Mouse (Mus musculus): ENCODE measurements around the gene Tmem14a.
"Not testable (repeated sequence)": the region's sequence is repeated elsewhere in the genome, so short reads cannot be mapped to it uniquely, and the experiment has no call there.

Gene Tmem14a

DNA sequence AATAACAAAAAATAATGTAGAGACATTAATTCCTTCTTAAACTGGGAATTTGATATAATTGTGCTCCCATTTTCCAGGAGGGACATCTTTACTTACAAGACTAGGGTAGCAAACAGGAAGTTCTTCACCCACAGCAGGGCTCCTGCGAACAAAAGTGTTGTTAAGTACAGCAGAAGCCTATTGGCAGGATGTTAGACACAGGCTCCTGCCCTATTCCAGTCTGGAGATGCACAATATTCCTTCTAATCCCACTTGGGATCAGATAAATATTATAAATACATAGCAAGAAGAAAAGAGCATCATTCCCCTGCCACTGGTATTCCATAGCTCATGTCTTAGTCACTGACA lies 34.9 kb downstream of the Tmem14a start:
- no peak for DNase-seq

DNA sequence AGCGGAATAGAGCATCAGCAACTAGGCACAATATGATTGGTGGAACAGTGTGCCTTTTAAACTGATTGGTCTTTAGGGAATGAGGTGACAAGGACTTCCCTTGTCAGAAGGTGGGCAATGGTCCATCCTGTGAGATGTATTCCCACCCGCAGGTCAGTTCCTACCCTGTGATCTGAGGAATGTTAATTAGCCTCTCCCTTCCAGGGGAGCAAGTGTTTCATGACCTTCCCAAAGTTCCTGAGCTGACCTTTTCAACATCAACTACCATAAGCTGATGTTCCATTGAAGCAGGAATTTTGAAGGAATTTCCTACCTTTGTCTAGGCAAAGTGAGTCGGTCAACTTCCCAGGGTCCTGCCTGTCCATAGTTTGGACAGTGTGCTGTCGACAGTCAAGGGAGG lies 35.5 kb downstream of the Tmem14a start:
- no peak for DNase-seq

DNA sequence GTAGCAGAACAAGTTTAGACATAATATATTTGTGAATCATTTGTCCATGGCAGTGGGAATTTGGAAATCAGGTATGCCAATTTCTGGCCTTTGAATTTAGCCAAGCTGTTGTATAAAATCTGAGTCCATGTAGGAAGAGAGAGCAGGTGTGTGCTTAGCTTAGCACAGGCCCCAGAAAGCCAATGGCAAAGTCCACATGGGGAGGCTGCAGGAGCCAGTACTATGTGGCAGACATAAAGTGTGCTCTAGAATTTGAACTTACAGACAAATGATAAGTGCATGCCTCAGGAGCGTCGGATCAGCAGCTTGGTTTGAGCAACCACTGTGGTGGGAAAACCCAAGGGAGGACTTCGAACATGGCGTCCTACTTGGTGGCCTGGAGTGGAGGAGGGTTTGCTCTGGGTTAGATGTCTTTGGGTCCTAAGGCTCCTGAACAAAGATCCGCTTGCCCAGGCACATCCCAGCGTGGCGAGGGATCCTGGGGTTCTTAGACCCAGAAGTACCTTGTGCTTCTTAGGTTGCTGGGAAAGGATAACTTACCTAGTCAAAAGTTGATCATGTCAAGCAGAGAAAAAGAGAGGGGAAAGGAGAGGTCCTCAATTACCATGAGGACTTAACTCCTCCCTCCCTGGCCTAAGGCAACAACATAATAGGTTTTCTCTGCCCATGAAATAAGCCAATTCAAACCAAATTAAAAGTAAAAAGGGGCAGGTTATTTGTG lies 37.4 kb downstream of the Tmem14a start:
- no peak for DNase-seq

DNA sequence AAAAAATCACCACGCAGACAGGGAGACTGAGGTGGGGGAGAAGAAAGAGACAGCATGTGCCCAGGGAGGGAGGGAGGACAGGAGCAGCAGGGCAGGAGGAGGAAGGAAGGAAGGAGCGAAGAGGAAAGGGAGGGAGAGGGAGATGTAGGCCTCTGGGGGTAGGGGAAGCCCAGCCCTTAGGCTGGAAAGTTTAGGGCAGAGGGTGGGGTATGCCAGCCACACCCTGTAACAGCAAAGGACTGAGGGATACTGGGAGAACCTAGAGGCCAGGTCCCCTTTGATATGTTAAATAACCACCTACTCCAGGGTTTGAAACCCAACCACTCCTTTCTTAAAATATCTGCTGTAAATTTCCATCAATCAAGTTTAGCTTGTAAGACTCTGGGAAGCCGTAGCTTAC lies 38.0 kb downstream of the Tmem14a start:
- no peak for DNase-seq

DNA sequence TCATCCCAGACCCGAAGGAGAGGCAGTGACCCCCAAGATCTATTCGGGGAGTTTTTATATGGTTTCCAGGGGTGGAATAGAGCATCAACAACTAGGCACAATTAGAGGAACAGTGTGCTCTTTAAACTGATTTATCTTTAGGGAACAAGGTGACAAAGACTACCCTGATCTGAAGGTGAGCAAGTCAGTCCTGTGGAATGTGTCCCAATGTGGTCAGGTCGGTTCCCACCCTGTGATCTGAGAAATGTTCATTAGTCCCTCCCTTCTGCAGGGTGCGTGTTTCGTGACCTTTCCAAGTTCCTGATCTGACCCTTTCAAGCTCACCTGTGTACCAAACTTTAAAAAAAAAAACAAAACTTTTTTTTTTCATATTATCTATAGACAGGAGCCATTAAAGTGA lies 38.5 kb downstream of the Tmem14a start:
- no peak for DNase-seq

DNA sequence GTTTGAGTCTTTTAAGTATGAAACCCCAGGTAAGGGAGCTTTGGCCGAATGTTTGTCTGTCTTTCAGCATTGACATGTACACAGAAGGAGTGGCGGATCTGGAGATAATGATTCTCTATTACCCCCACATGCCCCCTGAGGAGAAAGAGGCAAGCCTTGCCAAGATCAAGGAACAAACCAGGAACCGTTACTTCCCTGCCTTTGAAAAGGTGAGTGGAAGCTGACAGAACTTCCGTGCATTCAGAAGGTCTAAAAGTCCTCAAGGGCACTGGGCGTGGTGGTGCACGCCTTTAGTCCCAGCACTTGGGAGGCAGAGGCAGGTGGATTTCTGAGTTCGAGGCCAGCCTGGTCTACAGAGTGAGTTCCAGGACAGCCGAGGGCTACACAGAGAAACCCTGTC lies 41.6 kb downstream of the Tmem14a start:
- DNase-seq, result not testable (repeated sequence)

DNA sequence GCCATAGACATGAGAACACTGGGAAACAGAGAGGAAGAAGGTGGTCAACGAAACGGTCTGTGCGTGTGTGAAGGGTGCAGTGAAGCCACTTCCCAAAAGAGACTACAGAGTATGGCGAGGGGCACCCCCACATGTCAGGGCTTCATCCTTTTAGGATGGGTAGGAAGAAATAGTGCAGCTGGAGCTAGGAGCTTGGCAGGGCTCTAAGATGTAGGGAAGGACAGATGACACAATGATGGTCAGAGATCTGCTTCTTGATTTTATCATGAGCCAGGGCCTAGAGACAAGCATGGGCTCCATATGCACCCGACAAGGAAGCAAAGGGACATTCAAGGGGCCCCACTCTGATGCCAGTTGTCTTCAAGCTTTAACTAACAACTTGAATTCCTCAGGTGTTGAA lies 44.0 kb downstream of the Tmem14a start:
- DNase-seq, result no peak

DNA sequence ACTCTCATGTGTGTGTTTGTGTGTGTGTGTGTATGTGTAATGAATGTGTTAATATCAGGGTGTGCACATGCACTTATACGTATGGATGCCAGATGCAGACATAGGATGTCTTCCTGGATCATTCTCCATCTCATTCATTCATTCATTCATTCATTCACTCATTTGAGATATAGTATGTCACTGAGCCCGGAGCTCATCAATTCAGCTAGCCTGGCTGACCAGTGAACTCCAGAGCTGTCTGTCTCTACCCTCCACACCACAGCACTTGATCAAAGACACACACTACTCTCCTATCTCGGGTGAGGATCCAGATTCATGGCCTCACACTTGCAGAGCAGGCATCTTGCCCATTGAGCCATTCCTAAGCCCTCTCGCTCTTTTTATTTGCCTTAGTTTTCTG lies 45.6 kb downstream of the Tmem14a start:
- DNase-seq, result no peak

DNA sequence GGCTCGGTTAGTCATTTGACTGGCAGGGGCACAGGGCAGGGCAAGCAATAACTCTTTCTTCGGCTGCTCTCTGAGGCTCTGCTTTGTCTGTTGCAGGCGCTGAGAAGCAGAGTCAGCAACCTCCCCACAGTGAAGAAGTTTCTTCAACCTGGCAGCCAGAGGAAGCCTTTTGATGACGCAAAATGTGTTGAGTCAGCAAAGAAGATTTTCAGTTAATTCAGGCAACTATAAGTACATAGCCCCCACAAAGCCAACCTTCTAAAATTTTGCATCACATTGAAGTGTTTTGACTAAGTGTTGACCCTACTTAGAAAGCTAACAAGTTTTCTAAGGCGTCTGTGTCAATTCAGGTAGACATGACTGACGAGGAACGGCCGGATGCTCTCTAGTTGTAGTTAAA lies 46.4 kb downstream of the Tmem14a start:
- DNase-seq, result no peak

DNA sequence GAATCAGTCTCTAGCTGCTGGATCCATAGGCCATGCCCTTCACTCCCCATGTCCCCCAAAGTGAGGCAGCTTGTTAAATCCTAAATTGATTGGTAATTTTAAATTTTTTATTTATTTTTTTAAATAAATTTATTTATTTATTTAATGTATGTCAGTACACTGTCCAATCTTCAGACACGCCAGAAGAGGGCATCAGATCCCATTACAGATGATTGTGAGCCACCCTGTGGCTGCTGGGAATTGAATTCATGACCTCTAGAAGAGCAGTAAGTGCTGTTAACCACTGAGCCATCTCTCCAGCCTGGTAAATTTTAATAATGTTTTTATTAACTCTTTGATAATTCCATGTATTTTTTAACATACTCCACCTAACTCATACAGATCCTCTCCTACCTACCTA lies 48.4 kb downstream of the Tmem14a start:
- DNase-seq, result no peak

DNA sequence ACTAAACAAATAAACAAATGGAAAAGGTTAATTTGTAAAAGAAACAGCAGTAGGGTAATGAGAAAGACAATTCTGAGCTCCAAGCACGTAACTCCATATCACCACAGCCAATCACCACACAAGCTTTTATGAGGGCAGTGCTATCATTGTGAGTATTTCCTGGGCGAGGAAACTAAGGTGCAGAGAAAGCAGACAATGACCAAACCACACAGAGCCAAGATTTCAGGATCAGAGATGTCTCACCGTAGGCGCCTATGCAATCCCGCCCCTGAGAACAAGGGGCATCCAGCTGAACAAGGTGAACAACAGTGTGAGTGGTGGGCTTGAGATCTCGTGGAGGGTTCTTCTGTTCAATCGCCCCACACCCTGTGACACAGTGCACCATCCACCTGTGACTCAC lies 49.1 kb downstream of the Tmem14a start:
- not testable (repeated sequence) for DNase-seq

DNA sequence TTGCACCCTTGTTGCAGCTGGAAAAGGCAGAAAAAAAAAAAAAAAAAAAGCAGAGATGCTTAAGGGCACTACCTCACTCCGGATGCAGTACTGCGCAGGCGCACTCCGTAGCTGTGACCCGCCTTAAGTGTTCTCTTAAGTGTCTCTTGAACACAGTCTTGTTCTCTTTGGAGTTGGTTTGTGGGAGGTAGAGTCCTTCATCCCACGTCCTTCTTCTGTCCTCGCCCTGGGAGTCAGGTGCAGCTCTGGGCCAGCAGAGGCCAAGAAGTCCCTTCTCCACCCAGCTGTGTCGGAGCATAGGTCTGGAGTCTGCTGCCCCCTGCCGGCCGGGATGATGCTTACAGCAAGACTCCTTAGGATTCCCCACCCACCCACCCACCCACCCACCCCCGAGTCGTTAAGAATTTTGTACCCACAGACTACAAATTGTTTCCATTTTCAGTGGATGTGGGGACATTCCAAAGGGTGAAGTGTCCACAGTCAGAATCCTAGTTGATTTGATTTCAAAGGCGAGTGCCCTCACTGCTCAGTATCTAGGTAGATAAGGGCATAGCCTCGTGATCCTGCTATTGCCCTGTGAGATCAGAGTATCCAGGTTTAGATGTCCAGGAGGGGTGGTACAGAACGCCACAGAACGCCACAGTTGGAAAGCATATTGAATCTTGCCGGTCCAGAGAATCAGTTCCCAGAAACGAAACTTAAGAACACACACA lies 53.1 kb downstream of the Tmem14a start:
- peak; percentile 77 to 85 for DNase-seq

DNA sequence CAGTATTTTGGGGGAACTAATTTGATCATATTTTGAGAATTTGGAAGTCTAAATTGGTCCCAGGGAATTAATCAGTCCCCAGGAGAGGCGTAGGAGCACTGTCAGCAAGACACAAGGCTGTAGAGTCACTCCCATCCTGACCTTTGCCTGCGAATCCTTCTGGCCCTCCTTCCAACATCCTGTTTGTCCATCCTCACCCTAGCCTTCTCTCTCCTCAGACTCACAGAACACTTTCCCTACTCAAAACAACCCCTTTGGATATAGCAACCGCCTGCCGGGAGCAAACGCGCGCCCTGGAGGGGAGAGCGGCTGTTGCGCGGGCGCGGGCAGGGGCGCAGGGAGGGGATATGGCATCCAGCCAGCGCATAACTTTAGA lies 53.7 kb downstream of the Tmem14a start:
- DNase-seq, result no peak

DNA sequence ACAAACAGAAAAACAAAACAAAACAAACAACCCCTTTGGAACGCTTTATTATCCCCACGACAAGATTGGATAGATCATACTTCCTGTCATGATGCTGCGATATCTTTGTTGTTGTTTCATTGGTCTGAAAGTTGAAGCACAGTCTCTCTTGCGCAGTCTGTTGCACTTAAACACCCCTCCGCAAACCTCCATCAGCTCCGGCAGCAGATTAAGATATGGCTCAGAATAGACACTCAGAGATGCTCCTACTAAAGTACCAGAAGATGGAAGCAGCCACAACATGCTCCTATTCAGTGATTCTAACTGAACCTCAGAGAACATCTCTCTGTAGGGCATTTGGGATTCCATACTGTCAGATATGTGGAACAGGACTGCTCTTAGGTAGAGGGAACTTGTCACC lies 54.7 kb downstream of the Tmem14a start:
- no peak for DNase-seq

DNA sequence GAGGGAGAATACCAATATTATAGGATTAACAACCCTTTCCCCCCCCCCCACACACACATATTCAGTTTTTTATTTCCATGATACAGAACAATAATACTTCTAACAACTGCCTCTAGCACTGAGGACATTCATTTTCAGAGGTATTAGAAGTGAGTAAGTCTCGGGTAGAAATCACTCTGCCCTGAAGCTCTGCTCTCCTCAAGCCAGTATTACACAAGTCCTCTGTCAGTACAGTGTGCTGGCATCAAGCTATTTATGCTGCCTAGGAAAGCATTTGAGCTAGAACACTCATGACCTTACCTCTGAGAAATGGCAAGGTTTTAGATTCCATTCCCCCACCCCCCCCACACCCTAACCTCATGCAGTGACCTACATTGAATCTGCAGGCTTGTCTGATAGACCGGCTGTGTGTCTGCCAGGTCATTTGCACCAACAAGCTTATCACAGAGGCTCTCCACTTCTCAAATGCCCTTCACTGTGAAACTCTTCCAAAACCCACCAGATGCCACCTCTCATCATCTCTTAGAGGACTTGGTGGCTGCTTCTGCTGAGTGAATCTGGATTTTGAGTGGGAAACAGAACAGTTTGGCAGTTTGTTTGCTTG lies 56.2 kb downstream of the Tmem14a start:
- no peak for DNase-seq

DNA sequence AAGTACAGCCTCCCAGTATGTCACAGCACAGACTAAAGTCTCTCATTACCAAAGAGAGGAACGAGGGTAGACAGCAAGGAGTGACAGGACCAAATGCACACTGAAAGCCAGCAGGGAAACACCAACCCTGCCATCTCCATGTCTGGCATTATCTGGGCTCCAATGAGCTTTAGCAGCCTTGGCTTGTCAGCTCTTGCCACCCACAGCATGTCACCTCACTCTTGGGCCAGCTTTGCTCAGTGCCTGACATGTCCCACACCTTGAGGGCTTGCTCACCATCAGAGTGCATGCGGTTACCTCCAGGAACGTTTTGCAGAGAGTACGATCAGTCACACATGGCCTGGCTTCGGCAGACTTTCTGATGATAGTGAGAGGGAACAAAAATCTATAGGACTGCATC lies 57.0 kb downstream of the Tmem14a start:
- not testable (repeated sequence) for DNase-seq

DNA sequence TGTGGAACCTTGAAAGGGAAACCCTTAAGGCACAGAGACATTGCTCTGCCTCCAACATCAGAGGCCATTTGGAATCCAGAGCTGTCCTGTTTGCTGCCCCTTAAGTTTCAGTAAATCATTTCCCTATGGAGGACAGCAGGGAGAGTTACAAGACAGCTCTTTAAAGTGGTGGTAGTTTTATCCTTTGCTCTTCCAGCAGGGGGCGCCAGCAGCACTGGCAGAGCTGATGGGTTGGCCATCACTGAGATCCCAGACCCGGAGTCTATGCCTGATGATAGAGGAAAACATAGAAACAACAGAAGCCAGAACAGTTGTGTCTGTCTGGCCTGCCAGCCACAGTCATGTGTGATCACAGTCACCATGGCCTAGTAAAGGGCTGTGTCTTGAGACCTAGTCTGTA lies 57.8 kb downstream of the Tmem14a start:
- not testable (repeated sequence) for DNase-seq
